Mouse (Mus musculus) intestine, postnatal 0 days (tissue): Measurements from ENCODE around the gene Ptcd1. TPM values are rescaled to one million over a fixed set of nuclear protein-coding genes. Genes with fewer than 3 reads are reported as not detected.

ENCODE experiments used
- ATAC-seq: fragments of 200-750 bp; cut with Nextera tagmentation; 2 replicates; pipeline ENCODE4 v1.8.0; 2017; ENCODE audit warnings: mild to moderate bottlenecking, moderate TSS enrichment, moderate library complexity
- H3K27ac ChIP-seq: fragments of 300-500 bp; sonication (generic); 2 replicates; pipeline ENCODE4 v1.5.1; 2014; ENCODE audit warnings: mild to moderate bottlenecking, low read depth, low read length, moderate library complexity
- H3K27me3 ChIP-seq: fragments of 300-500 bp; sonication (generic); replicated peaks from 2 replicates; pipeline ENCODE4 v1.6.1; 2014; ENCODE audit warnings: low read length, mixed read lengths; ENCODE audit not compliant: control insufficient read depth, insufficient read depth
- H3K36me3 ChIP-seq: fragments of 300-500 bp; sonication (generic); 2 replicates; pipeline ENCODE4 v1.6.1; 2014; ENCODE audit warnings: mild to moderate bottlenecking, moderate library complexity; ENCODE audit not compliant: control insufficient read depth, insufficient read depth
- H3K4me1 ChIP-seq: fragments of 300-500 bp; sonication (generic); replicated peaks from 2 replicates; pipeline ENCODE4 v1.6.1; 2014; ENCODE audit warnings: antibody characterized with exemption, low read length, mixed read lengths; ENCODE audit not compliant: control insufficient read depth, insufficient read depth
- H3K4me2 ChIP-seq: fragments of 300-500 bp; sonication (generic); replicated peaks from 2 replicates; pipeline ENCODE4 v1.6.1; 2014; ENCODE audit warnings: low read depth, mild to moderate bottlenecking, moderate library complexity
- H3K4me3 ChIP-seq: fragments of 300-500 bp; sonication (generic); 2 replicates; pipeline ENCODE4 v1.5.1; 2014; ENCODE audit warnings: low read depth, low read length
- H3K9ac ChIP-seq: fragments of 300-500 bp; sonication (generic); 2 replicates; pipeline ENCODE4 v1.6.1; 2014; ENCODE audit warnings: mild to moderate bottlenecking, low read depth, low read length
- H3K9me3 ChIP-seq: fragments of 300-500 bp; sonication (generic); 2 replicates; pipeline ENCODE4 v1.6.1; 2016; ENCODE audit warnings: mixed run types; ENCODE audit not compliant: control insufficient read depth
- CTCF ChIP-seq: sonication (generic); IDR thresholded peaks from 2 replicates; pipeline ENCODE4 v1.5.1; 2016; ENCODE audit warnings: low read depth, mild to moderate bottlenecking, control low read depth, antibody characterized with exemption, moderate library complexity
- WGBS: fragments of 180-500 bp; shearing (Covaris S2); extraction: QIAGEN DNeasy Blood & Tissue Kit; methylation state at CpG from one replicate; pipeline ENCODE4 v1.1.7; 2014; 5-methylcytosine and 5-hydroxymethylcytosine counted together
- polyA plus RNA-seq: library from polyadenylated mRNA; unstranded; fragments of >200 nt; fragmentation: Nextera tagmentation; extraction: Ambion mirVana; gene quantifications from 2 replicates; pipeline ENCODE4 v1.2.1, GENCODE M21; 2015

The Ptcd1 gene
- polyA plus RNA-seq, 1 experiment from 2014 or later, result 9.3 TPM

DNA sequence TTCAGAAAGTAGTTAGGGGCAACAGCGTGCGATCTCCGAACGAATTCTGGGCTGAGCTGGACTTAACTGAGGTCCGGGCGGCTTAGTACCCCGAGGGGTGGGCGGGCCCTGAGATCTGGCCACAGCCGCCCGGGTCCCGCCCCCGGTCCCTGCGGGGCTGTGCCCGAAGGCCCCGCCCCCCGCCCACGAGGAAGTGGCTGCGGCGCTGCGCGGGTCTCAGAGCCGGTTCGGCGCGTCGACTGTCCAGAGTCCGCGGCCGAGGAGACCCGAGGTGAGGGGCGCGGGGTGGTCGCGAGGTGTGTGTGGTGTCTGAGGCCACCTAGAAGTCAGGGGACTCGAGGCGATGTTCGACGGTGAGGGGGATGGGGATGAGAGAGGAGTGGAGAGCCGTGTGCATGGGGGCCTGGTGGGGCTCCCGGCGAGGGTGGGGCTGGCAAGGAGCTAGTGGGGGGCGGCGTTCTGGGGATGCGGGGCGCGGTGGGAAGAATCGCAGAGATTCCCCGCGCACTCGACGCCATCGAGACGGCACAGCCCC lies 52.8 kb downstream of the Ptcd1 start, which contains the start of gene Arpc1b:
Gene Arpc1b, plus strand, starts transcription at position 145 of the 535 bp plus-strand sequence.
- ATAC-seq, result peak; percentile 74
- Histone ChIP-seq H3K27me3 (no peaks in the 10 kb centered on the region), H3K27ac (peak within 1 kb of the TSS; percentile 94), H3K9ac (peak within 1 kb of the TSS; percentile 83), H3K36me3 (peaks cover 11% of the 10 kb centered on the region; the same call in 1 of the 2 replicates), H3K4me1 (peaks cover 6% of the 10 kb centered on the region; the same call in 1 of the 2 replicates), H3K4me3 (peak within 1 kb of the TSS; percentile 89), H3K9me3 (no peaks in the 10 kb centered on the region), H3K4me2 (peak within 1 kb of the TSS; percentile 79)
- under 1% methylated on average over 45 of the region's 53 CpGs for WGBS
- TF ChIP-seq CTCF, result no peak

GRCm38 (mm10) chr5:145113416-145113815 lies 53.5 kb downstream of the Ptcd1 start:
- Histone ChIP-seq H3K27me3 (no peaks in the 10 kb centered on the region), H3K27ac (peak overlapping the region; percentile 94; the same call in 1 of the 2 replicates), H3K4me3 (peak overlapping the region; percentile 89), H3K4me1 (peaks cover 6% of the 10 kb centered on the region; the same call in 1 of the 2 replicates), H3K9ac (peak overlapping the region; percentile 83), H3K9me3 (no peaks in the 10 kb centered on the region), H3K36me3 (peaks cover 13% of the 10 kb centered on the region), H3K4me2 (peak overlapping the region; percentile 79)
- ATAC-seq, result no peak
- 17% methylated on average over 2 of the region's 2 CpGs for WGBS
- no peak for TF ChIP-seq CTCF

GRCm38 (mm10) chr5:145112566-145112965 lies 54.3 kb downstream of the Ptcd1 start:
- H3K27me3 ChIP-seq, result no peaks in the 10 kb centered on the region
- H3K27ac ChIP-seq, result no peak overlapping the region
- H3K4me2 ChIP-seq, result no peak overlapping the region
- peaks cover 6% of the 10 kb centered on the region; the same call in 1 of the 2 replicates for H3K4me1 ChIP-seq
- no peak for TF ChIP-seq CTCF
- H3K9me3 ChIP-seq, result no peaks in the 10 kb centered on the region
- peaks cover 19% of the 10 kb centered on the region for H3K36me3 ChIP-seq
- no peak overlapping the region for H3K9ac ChIP-seq
- 78% methylated on average over 8 of the region's 8 CpGs for WGBS
- no peak overlapping the region for H3K4me3 ChIP-seq
- ATAC-seq, result no peak

DNA sequence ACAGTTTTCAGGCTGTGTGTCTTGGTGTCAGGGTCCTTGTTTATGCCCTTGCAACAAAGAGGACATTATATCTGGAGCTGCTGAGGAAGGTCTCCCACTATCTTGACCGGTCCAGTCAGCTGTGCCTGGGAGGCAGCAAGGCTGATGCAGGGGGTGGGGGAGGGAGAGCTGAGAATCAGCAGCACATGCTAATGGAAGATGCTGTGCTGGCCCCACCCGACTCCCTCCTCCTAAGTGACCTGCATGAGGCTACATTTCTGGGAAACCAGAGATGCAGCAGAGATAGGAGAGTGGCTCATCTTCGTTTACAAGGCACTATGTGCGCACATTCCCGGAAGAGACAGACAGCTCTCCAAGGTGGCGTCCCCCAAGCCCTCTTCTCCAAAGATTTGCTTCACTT lies 56.5 kb downstream of the Ptcd1 start:
- H3K4me2 ChIP-seq, result no peak overlapping the region
- H3K9me3 ChIP-seq, result no peaks in the 10 kb centered on the region
- no peak for ATAC-seq
- no peak for TF ChIP-seq CTCF
- H3K27me3 ChIP-seq, result no peaks in the 10 kb centered on the region
- WGBS, result 83% methylated on average over 6 of the region's 6 CpGs
- peaks cover 39% of the 10 kb centered on the region for H3K36me3 ChIP-seq
- H3K4me3 ChIP-seq, result no peak overlapping the region
- no peaks in the 10 kb centered on the region for H3K4me1 ChIP-seq
- no peak overlapping the region for H3K27ac ChIP-seq
- H3K9ac ChIP-seq, result no peak overlapping the region

- Histone ChIP-seq H3K27me3 (no peaks in the 10 kb centered on the region), H3K4me3 (no peak overlapping the region), H3K9ac (no peak overlapping the region), H3K27ac (no peak overlapping the region), H3K4me1 (no peaks in the 10 kb centered on the region), H3K36me3 (peaks cover 75% of the 10 kb centered on the region), H3K4me2 (no peak overlapping the region), H3K9me3 (no peaks in the 10 kb centered on the region)
- no peak for TF ChIP-seq CTCF
- 80% methylated on average over 9 of the region's 9 CpGs for WGBS
- ATAC-seq, result no peak
These were observed 61.1 kb downstream of the Ptcd1 start for GRCm38 (mm10) chr5:145105694-145106275.

DNA sequence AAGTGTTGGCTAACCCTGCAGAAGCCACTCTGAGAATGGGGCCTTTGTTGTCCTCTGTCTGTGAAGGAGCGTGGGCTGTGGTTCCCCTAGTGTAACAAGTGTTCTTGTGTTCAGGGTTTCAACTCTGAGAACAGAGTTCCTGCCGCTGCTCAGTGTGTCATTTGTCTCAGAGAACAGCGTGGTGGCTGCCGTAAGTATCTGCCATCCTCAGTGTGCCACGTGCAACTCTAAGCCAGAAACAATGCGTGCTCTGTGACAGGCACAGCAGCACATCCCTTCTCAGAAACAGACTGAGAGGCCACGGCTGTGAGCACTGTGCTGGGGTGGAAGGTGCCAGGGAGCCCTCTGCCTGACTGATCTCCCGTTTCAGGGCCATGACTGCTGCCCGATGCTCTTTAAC lies 62.6 kb downstream of the Ptcd1 start:
- H3K9me3 ChIP-seq, result no peaks in the 10 kb centered on the region
- H3K9ac ChIP-seq, result no peak overlapping the region
- H3K4me3 ChIP-seq, result no peak overlapping the region
- 0 out of 2 replicates have a peak overlapping the region, but pooled peaks have one; percentile 7 for H3K27ac ChIP-seq
- no peak overlapping the region for H3K4me2 ChIP-seq
- 90% methylated on average over 9 of the region's 9 CpGs for WGBS
- H3K27me3 ChIP-seq, result no peaks in the 10 kb centered on the region
- peaks cover 85% of the 10 kb centered on the region for H3K36me3 ChIP-seq
- no peaks in the 10 kb centered on the region for H3K4me1 ChIP-seq
- no peak for TF ChIP-seq CTCF
- no peak for ATAC-seq
